Mouse (Mus musculus): Measurements from ENCODE around the gene Pifo.

DNA sequence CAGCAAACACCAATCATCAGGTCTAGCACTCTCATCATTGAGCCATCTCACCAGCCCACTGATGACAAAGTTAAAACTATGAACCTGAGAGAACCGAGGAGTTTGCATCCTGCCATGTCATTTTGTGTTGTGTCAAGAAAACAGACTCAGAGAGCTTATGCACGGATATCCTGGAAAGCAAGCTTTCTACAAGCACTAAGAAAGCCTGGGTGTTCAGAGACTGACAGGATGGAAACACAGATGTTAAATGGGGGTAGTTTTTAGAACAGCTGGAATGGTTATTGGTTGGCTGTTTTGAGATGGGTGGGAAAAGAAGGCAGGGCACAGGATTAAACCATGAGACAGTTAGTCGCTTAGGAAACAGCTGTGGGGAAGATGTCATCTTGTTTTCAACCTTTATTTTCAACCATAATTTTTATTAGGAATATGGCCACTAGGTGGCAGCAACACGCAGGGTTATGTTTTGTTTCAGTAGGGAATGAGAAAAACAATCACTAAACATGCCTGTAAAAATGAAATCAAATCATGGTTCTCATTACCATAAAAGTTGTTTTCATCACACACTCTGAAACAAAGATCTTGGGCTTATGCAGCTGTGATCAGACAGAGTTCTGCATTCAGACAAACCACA, 22.7 kb downstream of the Pifo start:
- no peak for TF ChIP-seq CTCF (IDR thresholded peaks at IDR 0.05; ENCODE audit: borderline replicate concordance, insufficient read depth, low read length)
- TF ChIP-seq POLR2A (IDR thresholded peaks at IDR 0.05; ENCODE audit: low read depth, low read length): no peak
